Mouse (Mus musculus) liver, embryonic 14.5 days (tissue): ENCODE measurements at regions not wholly inside any gene's neighbourhood (a gene's known extent, or its start where the extent isn't known, plus 50 kb on each side); places are given as distances from the start of the nearest gene placed in this dataset.

Source experiments
- ATAC-seq: fragments of 200-750 bp; cut with Nextera tagmentation; 2 replicates; pipeline ENCODE4 v1.8.0; 2017; ENCODE audit warnings: moderate number of reproducible peaks, mild to moderate bottlenecking, moderate library complexity; ENCODE audit not compliant: insufficient read depth
- DNase-seq, 3 experiments: peaks; one replicate each; pipeline ENCODE4 v3.0.0-alpha.2; 2012 to 2013; ENCODE audit warnings: low read depth in 3 of 3, low spot score in 3 of 3
- H3K27ac ChIP-seq: fragments of 300-500 bp; sonication (generic); 2 replicates; pipeline ENCODE4 v1.5.1; 2014; ENCODE audit warnings: moderate library complexity, mild to moderate bottlenecking, control low read depth, inconsistent platforms
- H3K27me3 ChIP-seq: fragments of 300-500 bp; sonication (generic); 2 replicates; pipeline ENCODE4 v1.6.1; 2014; ENCODE audit warnings: mild to moderate bottlenecking, low read length, moderate library complexity; ENCODE audit not compliant: control insufficient read depth, insufficient read depth
- H3K36me3 ChIP-seq: fragments of 300-500 bp; sonication (generic); replicated peaks from 2 replicates; pipeline ENCODE4 v1.6.1; 2014; ENCODE audit warnings: low read depth; ENCODE audit not compliant: control insufficient read depth, insufficient read depth
- H3K4me1 ChIP-seq, 2 experiments: fragments of 200-500 bp in 1 of 2; fragments of 300-500 bp in 1 of 2; sonication (generic) in 1 of 2; replicated peaks; 2 replicates each; pipeline ENCODE4 v1.6.1; 2012 to 2014; ENCODE audit warnings: antibody characterized with exemption in 1 of 2, inconsistent platforms in 1 of 2, low read length in 1 of 2; ENCODE audit not compliant: control insufficient read depth in 2 of 2, insufficient read depth in 2 of 2
- H3K4me2 ChIP-seq: fragments of 300-500 bp; sonication (generic); 2 replicates; pipeline ENCODE4 v1.6.1; 2014; ENCODE audit warnings: low read depth, mild to moderate bottlenecking, control low read depth, moderate library complexity
- H3K4me3 ChIP-seq, 2 experiments: fragments of 200-500 bp in 1 of 2; fragments of 300-500 bp in 1 of 2; sonication (generic) in 1 of 2; 2 replicates each; pipeline ENCODE4 v1.5.1; 2012 to 2014; ENCODE audit warnings: low read depth in 2 of 2, low read length in 2 of 2, mild to moderate bottlenecking in 2 of 2, control low read depth in 1 of 2, inconsistent platforms in 1 of 2, moderate library complexity in 1 of 2; ENCODE audit not compliant: insufficient read depth in 1 of 2
- H3K9ac ChIP-seq: fragments of 300-500 bp; sonication (generic); replicated peaks from 2 replicates; pipeline ENCODE4 v1.6.1; 2014; ENCODE audit warnings: mild to moderate bottlenecking, control low read depth, moderate library complexity
- H3K9me3 ChIP-seq: fragments of 300-500 bp; sonication (generic); 2 replicates; pipeline ENCODE4 v1.6.1; 2016; ENCODE audit warnings: low read length, mixed read lengths; ENCODE audit not compliant: control insufficient read depth
- CTCF ChIP-seq: IDR thresholded peaks from 2 replicates; pipeline ENCODE4 v1.5.1; 2016; ENCODE audit warnings: antibody characterized with exemption, low read depth, control low read depth
- EP300 ChIP-seq: IDR thresholded peaks from 2 replicates; pipeline ENCODE4 v1.6.1; 2016; ENCODE audit warnings: antibody characterized with exemption, low read depth
- WGBS: fragments of 180-500 bp; shearing (Covaris S2); extraction: QIAGEN DNeasy Blood & Tissue Kit; methylation state at CpG from one replicate; pipeline ENCODE4 v1.1.7; 2014; ENCODE audit not compliant: insufficient replicate concordance; 5-methylcytosine and 5-hydroxymethylcytosine counted together

DNA sequence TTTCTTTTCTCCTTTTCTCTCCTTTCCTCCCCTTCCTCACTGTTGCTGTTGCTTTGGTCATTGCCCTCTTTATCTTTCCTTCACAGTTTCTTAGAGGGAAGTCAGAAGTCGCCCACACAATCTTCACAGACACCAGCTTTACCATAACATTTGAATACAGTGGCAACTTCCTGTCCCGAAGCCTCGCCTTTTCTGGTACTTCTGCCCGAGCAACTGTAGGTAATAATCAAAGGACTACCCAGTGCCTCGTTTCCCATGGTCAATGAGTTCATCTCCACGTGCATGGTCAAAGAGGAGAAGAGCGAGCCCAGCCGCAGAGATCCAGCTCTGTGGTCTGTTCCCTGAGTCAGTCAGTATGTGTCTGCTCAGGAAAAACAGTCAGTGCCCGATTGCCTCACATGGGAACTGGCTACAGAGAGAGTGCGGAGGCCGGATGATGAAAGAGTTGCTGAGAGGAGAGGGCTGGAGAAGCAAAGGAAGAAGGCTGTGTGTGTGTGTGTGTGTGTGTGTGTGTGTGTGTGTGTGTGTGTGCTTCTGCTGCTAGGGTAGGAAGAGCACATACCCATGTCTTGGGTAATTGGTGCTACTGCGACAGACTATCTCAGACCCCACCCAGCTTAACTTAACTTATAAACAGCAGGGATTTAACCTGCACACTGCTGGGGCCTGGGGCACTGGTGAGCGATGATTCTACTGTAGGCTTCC lies 73.0 kb upstream of the Klf13 start:
- Histone ChIP-seq H3K27ac (peak overlapping the region; percentile 69), H3K4me2 (peak overlapping the region; percentile 20), H3K9ac (no peak overlapping the region), H3K36me3 (no peaks in the 10 kb centered on the region), H3K4me3 (no peak overlapping the region), H3K27me3 (no peaks in the 10 kb centered on the region), H3K4me1 (peaks cover 40% of the 10 kb centered on the region in 2 experiments), H3K9me3 (no peaks in the 10 kb centered on the region)
- WGBS = 11% methylated on average over 13 of the region's 13 CpGs
- DNase-seq = no peak
- peak; percentile 25 for ATAC-seq
- no peak for TF ChIP-seq EP300
- no peak for TF ChIP-seq CTCF

DNA sequence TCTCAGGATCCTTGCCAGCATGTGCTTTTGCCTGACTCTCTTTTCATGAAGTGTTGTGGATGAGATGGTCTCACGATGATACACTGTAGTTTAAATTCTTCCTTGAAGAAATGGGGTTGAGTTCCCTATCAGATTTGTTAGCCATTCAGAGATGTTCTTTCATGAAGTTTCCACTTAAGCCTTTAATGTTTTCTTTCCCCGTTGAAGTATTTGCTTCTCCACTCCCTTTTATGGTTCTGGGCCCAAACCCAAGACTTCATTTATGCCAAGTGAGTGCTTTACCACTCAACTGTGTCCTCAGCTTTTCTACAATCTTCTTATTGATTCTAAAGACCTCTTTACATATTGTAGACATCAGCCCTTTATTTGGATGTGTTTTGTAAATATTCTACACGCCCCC lies 71.9 kb upstream of the Klf13 start:
- Histone ChIP-seq H3K36me3 (no peaks in the 10 kb centered on the region), H3K4me3 (no peak overlapping the region), H3K4me1 (peaks cover 38 to 43% of the 10 kb centered on the region in 2 experiments), H3K4me2 (no peak overlapping the region), H3K27ac (no peak overlapping the region), H3K27me3 (no peaks in the 10 kb centered on the region), H3K9ac (no peak overlapping the region), H3K9me3 (no peaks in the 10 kb centered on the region)
- 79% methylated on average over 3 of the region's 3 CpGs for WGBS
- no peak for ATAC-seq
- no peak for DNase-seq
- TF ChIP-seq CTCF (no peak), EP300 (no peak)

DNA sequence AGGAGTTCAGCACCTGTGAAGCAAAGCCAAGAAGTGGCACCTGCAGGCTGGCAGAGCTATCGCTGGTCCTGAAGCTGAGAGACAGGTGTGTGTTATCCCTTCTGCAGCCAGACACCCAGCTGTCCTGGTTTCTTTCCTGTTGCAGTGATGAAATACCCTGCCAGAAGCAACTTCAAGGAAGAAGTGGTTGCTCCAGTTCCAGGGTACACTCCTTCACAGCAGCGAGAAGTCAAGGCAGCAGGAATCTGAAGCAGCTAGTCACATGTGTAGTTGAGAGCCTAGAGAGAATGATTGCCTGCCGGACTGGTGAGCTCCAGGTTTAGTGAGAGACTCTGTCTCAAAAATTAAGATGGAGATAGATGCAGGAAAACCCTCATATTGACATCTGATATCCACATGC lies 69.1 kb upstream of the Klf13 start:
- H3K27me3 ChIP-seq = no peaks in the 10 kb centered on the region
- DNase-seq (no peak), ATAC-seq (no peak)
- WGBS = 76% methylated on average over 3 of the region's 3 CpGs
- no peak overlapping the region for H3K9ac ChIP-seq
- TF ChIP-seq CTCF (no peak), EP300 (no peak)
- peaks cover 19 to 23% of the 10 kb centered on the region in 2 experiments for H3K4me1 ChIP-seq
- H3K27ac ChIP-seq = no peak overlapping the region
- H3K36me3 ChIP-seq = no peaks in the 10 kb centered on the region
- no peak overlapping the region for H3K4me3 ChIP-seq
- no peak overlapping the region for H3K4me2 ChIP-seq
- no peaks in the 10 kb centered on the region for H3K9me3 ChIP-seq

DNA sequence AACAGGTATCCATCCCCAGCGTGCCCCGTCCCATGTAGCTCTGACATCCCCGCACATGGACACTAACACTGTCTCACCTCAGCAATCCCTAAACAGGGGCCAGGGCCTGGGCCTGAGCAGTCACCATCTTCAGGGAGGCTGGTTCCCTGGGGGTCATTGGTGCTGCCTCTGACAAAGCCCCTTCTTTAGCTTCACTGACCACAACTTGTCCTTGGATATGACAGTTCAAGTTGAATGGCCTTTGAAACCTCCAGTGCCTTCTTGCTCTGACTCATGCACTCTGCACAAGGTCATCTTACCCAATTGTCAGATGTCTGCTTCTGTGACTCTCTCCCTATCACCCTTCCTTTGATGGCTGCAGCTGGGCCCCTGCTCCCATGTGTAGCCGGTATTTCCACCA lies 68.2 kb upstream of the Klf13 start:
- DNase-seq = no peak
- Histone ChIP-seq H3K4me1 (peaks cover 14 to 19% of the 10 kb centered on the region in 2 experiments), H3K27ac (no peak overlapping the region)

DNA sequence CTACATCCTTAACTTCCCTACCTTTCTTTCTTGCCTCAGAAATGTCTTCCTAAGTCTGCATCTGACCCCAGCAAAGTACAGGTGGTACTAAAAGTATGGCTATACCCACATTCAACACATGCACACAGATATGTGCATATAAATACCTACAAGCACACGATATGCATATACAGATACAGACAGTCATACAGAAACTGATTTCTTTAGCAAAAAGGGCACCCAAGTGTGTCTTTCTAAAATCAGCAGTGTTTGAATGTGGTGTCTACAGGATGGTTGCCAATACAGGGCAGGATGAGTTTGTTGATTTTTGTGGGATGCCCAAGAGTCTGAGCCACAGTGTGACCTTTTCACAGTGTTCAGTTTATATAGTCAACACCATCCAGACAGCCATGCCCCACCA lies 67.0 kb upstream of the Klf13 start:
- H3K4me1 ChIP-seq = peaks cover 16 to 19% of the 10 kb centered on the region in 2 experiments
- ATAC-seq (no peak), DNase-seq (no peak)
- no peaks in the 10 kb centered on the region for H3K9me3 ChIP-seq
- H3K4me2 ChIP-seq = no peak overlapping the region
- TF ChIP-seq EP300 (no peak), CTCF (no peak)
- no peaks in the 10 kb centered on the region for H3K27me3 ChIP-seq
- WGBS = 85% methylated on average over 1 of the region's 1 CpGs
- no peaks in the 10 kb centered on the region for H3K36me3 ChIP-seq
- no peak overlapping the region for H3K9ac ChIP-seq
- no peak overlapping the region for H3K27ac ChIP-seq
- H3K4me3 ChIP-seq = no peak overlapping the region

More for the DNA sequence above, 68.2 kb upstream of the Klf13 start:
- Histone ChIP-seq H3K27me3 (no peaks in the 10 kb centered on the region), H3K9me3 (no peaks in the 10 kb centered on the region), H3K4me2 (no peak overlapping the region), H3K36me3 (no peaks in the 10 kb centered on the region), H3K4me3 (no peak overlapping the region), H3K9ac (no peak overlapping the region)
- TF ChIP-seq EP300 (no peak), CTCF (no peak)
- 82% methylated on average over 4 of the region's 4 CpGs for WGBS
- ATAC-seq = no peak
